8 mouse cellular contexts compared by ENCODE assay signal in genomic region chr3:107333381-107334201, GRCm38 (mm10). TPM values are rescaled to one million over a fixed set of nuclear protein-coding genes. Genes with fewer than 3 reads are reported as not detected.
A peak's percentile ranks its signal among the peaks of the same experiment; 100 is the strongest.
DNase-seq lines count a peak whose midpoint lies in the region; ATAC-seq lines count a peak whose summit lies in the region.

Rbm15 (minus strand) TSS chr3:107333673.

- H3K9ac ChIP-seq in lung, embryonic 16.5 days (ENCODE audit: low read length), result peak within 1 kb of the TSS; percentile 96

- peaks cover 21% of the 10 kb centered on the region for H3K4me1 ChIP-seq in lung, embryonic 16.5 days (replicated peaks; ENCODE audit: control insufficient read depth, insufficient read depth, low read length)

- H3K27me3 ChIP-seq in lung, embryonic 16.5 days (ENCODE audit: control insufficient read depth, insufficient read depth, low read depth, low read length), result no peaks in the 10 kb centered on the region

- H3K4me3 ChIP-seq in lung, embryonic 16.5 days (ENCODE audit: low read length), result peak within 1 kb of the TSS; percentile 99

- H3K9me3 ChIP-seq in lung, embryonic 16.5 days (ENCODE audit: control insufficient read depth, low read length), result no peaks in the 10 kb centered on the region

- WGBS in lung, embryonic 16.5 days, result under 1% methylated on average over 62 of the region's 62 CpGs

- DNase-seq in MEL-GATA-1-ER (ENCODE audit: extremely low read depth, low read depth), result peak; percentile 100
- peak; percentile 97 for DNase-seq in cerebellum, adult 8-10 months
- peak; percentile 100 for DNase-seq in forelimb bud, embryonic 11.5 days (ENCODE audit: low read depth, low spot score)
- DNase-seq in layer of hippocampus, adult 9-10 months (ENCODE audit: low spot score), result peak; percentile 100
- peak; percentile 83 for DNase-seq in ovary, postnatal 10 days (ENCODE audit: low spot score)
- peak; percentile 95 for DNase-seq in thymus, postnatal 10 days (ENCODE audit: low spot score in 2 of 2)

- H3K36me3 ChIP-seq in lung, embryonic 16.5 days (ENCODE audit: control insufficient read depth, insufficient read depth, low read length), result peaks cover 14% of the 10 kb centered on the region

- ATAC-seq in hematopoietic stem cell, adult 5-6 weeks (replicated peaks in 1 of 2; ENCODE audit: insufficient read depth in 1 of 2, low FRiP score in 2 of 2, low TSS enrichment in 1 of 2, low read depth in 1 of 2, poor library complexity in 2 of 2, severe bottlenecking in 2 of 2), result peak; percentile 83 to 84
- peak; percentile 93 for ATAC-seq in lung, embryonic 16.5 days (ENCODE audit: low read depth)

- H3K27ac ChIP-seq in lung, embryonic 16.5 days (ENCODE audit: low read length), result peak within 1 kb of the TSS; percentile 99

- peak within 1 kb of the TSS; percentile 94 for H3K4me2 ChIP-seq in lung, embryonic 16.5 days (ENCODE audit: low read depth, low read length)

RNA-seq across cellular contexts. Expression of gene Rbm15, which starts in this region (rescaled TPM):
- 34.5 and 34.9 TPM in 2 replicates for total RNA-seq in hematopoietic stem cell, adult 5-6 weeks (2017)
- 13.8 and 15.7 TPM in 2 replicates for polyA plus RNA-seq in lung, embryonic 16.5 days (2015; fragmentation: Nextera tagmentation; extraction: Ambion mirVana)

Comparison
In these comparisons a context has a peak if more than half of its experiments do, and no peak if none do; other contexts are left out.
1. Peak in every context shown above with its lines: DNase-seq, ATAC-seq, H3K4me3 ChIP-seq and H3K27ac ChIP-seq.